Mouse (Mus musculus) ZHBTc4 (cell line): ENCODE measurements at regions not wholly inside any gene's neighbourhood (a gene's known extent, or its start where the extent isn't known, plus 50 kb on each side); places are given as distances from the start of the nearest gene placed in this dataset.

Experiments used
- DNase-seq: peaks from one replicate; pipeline ENCODE4 v3.0.0-alpha.2; 2011; ENCODE audit warnings: low read depth, low spot score

GRCm38 (mm10) chr17:64229225-64229976 is 102.3 kb downstream of the Pja2 start:
- DNase-seq = no peak

GRCm38 (mm10) chr17:64214599-64214998 is 117.1 kb downstream of the Pja2 start:
- DNase-seq = peak; percentile 38

- DNase-seq = no peak
Measured at GRCm38 (mm10) chr17:64213251-64213650, 118.5 kb downstream of the Pja2 start.

- no peak for DNase-seq
Measured at GRCm38 (mm10) chr17:64211281-64211680, 120.4 kb downstream of the Pja2 start.

GRCm38 (mm10) chr17:64210366-64210765 is 121.3 kb downstream of the Pja2 start:
- no peak for DNase-seq

DNA sequence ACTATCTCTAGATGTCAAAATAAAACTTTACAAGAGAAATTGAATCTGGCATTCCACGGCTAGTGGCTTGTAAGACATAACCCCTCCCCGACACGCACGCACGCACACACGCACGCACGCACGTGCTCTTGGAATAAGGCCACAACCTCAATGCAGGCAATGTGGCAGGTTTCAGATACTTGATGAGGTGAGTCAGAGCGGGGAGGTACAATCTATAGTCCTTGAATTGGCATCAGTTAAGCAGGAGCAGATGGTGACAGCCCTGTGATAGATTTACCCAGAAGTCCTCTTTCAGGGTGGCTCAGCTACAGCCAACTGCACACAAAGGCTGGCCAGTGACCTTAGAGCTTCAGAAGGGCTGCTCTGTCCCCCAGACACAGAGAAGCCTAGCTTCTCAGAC is 122.1 kb downstream of the Pja2 start:
- no peak for DNase-seq

- no peak for DNase-seq
Measured at GRCm38 (mm10) chr17:64208152-64208855, 123.4 kb downstream of the Pja2 start.

- DNase-seq = no peak
Measured at GRCm38 (mm10) chr17:64206196-64206718, 125.5 kb downstream of the Pja2 start.

DNA sequence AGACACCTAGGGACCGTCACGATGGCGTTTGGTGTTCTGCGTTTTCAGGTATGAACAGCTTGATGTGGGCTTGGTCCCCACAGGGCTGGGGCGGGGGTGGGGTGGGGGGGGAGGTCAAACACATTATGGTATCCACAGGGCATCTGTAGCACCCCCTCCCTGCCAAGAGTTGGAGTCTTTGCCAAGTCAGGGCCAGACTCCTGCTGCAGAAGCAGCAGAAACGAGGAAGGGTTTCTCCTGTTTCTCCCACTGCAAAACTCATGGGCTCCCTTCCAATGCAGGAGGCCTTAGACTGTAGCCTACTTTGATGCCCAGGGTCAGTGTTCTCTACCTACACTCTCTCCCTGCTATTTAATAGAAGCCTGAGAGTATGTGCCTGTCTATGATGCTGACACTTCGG is 128.1 kb downstream of the Pja2 start:
- DNase-seq = no peak

- no peak for DNase-seq
Measured at GRCm38 (mm10) chr17:64202248-64202647, 129.5 kb downstream of the Pja2 start.

GRCm38 (mm10) chr17:64201609-64202008 is 130.1 kb downstream of the Pja2 start:
- no peak for DNase-seq

DNA sequence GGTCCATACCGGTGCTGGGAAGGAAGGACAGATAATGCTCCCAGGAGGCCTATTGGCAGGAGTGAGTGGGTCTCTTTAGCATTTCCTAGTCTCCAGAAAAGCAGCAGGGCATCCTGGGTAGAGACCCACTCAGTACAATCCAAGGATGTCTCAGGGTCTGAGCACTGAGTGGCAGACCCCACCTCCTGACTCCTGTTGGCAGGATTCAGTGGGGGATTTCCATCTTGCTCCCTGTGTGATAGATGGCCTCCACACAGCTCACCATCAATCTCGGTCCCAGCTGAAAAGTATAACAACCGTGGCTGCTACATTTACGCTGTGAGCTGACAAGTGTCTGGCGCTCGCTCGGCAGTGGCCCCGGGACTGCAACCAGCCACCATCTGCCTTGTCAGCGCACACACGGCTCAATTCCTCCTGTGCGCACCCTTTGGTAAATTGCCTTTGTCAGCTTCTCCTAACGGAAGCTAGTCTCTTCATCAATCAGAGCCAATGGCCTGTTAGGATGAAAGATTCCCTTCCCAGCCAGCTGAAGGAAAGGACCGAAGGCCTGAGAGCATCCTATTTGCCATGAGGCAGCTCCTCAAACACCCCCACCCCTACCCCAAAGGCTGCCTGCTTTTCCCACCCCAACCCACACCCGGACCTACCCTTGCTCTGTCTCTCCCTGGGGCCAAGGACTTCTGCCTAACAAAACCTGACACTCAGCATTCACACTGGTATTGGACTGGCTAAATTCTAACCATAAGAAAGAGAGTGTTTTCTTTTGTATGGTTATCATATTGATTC is 131.4 kb downstream of the Pja2 start:
- no peak for DNase-seq

DNA sequence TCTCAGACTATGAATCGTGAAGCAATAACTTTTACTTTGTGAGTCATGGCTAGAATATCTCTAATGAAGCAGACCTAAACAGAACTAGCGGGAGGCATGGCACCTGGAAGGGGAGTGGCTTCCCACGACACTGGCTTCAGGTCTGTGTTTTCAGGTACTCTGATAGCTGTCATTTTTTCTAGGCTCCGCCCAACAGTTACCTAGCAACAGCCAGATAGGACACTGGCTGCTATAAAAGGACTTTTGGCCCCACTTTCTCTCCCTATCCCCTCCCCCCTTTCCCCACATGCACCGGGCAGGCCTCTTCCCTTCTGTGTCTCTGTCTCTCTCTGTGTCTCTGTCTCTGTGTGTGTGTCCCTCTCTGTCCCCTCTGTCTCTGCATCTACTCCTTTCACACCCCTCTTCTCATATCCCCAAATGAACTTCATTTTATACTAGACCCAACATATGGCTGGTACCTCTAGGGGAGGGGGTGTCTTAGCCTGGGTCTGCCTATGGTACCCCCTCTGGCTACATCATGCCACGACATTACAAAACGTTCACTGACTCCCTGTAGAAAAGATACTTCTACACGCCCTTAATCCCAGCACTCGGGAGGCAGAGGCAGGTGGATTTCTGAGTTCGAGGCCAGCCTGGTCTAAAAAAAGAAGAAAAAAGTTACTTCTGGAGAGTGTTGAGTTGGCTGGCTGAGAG is 132.3 kb downstream of the Pja2 start:
- DNase-seq = no peak

GRCm38 (mm10) chr17:64196437-64196836 is 135.3 kb downstream of the Pja2 start:
- DNase-seq = no peak

DNA sequence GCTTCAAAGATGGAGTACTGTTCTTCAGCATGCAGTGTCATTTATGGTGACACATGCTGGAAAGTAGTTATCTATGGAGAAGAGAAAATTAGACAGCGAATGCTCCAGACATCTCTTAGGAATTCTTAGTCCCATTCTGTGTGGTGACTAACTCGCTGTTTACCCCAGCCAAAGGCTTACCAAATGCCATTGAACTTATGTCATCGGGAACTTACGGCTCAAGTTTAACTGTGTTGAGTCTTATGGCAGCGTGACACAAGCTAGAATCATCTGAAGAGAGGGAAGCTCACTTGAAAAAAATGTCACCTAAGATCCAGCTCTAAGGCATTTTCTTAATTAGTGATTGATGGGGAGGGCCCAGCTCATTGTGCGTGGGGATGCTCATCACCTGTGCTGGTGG is 138.7 kb downstream of the Pja2 start:
- no peak for DNase-seq
